Mouse (Mus musculus) neural tube, embryonic 11.5 days (tissue): ENCODE results near the gene Abhd10. TPM values are rescaled to one million over a fixed set of nuclear protein-coding genes. Genes with fewer than 3 reads are reported as not detected.

Experiments used
- ATAC-seq: fragments of 200-750 bp; cut with Nextera tagmentation; 2 replicates; pipeline ENCODE4 v1.8.0; 2017; ENCODE audit warnings: moderate number of reproducible peaks, mild to moderate bottlenecking, moderate TSS enrichment, moderate library complexity; ENCODE audit not compliant: insufficient read depth, low FRiP score, low TSS enrichment
- DNase-seq: peaks from one replicate; pipeline ENCODE4 v3.0.0-alpha.2; 2015; ENCODE audit warnings: low spot score
- H3K27ac ChIP-seq: fragments of 300-500 bp; sonication (generic); 2 replicates; pipeline ENCODE4 v1.5.1; 2014; ENCODE audit warnings: low read depth, mild to moderate bottlenecking, low read length
- H3K27me3 ChIP-seq: fragments of 300-500 bp; sonication (generic); 2 replicates; pipeline ENCODE4 v1.6.1; 2014; ENCODE audit warnings: mild to moderate bottlenecking, low read length, mixed read lengths; ENCODE audit not compliant: control insufficient read depth, insufficient read depth
- H3K36me3 ChIP-seq: fragments of 300-500 bp; sonication (generic); 2 replicates; pipeline ENCODE4 v1.6.1; 2014; ENCODE audit warnings: mild to moderate bottlenecking, low read length, moderate library complexity, mixed read lengths; ENCODE audit not compliant: control insufficient read depth, insufficient read depth
- H3K4me1 ChIP-seq: fragments of 300-500 bp; sonication (generic); 2 replicates; pipeline ENCODE4 v1.6.1; 2014; ENCODE audit warnings: low read length, mixed read lengths; ENCODE audit not compliant: control insufficient read depth, insufficient read depth
- H3K4me2 ChIP-seq: fragments of 300-500 bp; sonication (generic); 2 replicates; pipeline ENCODE4 v1.6.1; 2014; ENCODE audit warnings: low read depth, mild to moderate bottlenecking, moderate library complexity
- H3K4me3 ChIP-seq: fragments of 300-500 bp; sonication (generic); 2 replicates; pipeline ENCODE4 v1.5.1; 2014; ENCODE audit warnings: low read depth, low read length
- H3K9ac ChIP-seq: fragments of 300-500 bp; sonication (generic); 2 replicates; pipeline ENCODE4 v1.6.1; 2014; ENCODE audit warnings: mild to moderate bottlenecking, low read length
- H3K9me3 ChIP-seq: fragments of 300-500 bp; sonication (generic); 2 replicates; pipeline ENCODE4 v1.6.1; 2016; ENCODE audit warnings: low read length; ENCODE audit not compliant: control insufficient read depth
- WGBS: fragments of 180-500 bp; shearing (Covaris S2); extraction: QIAGEN DNeasy Blood & Tissue Kit; methylation state at CpG from one replicate; pipeline ENCODE4 v1.1.7; 2014; 5-methylcytosine and 5-hydroxymethylcytosine counted together
- polyA plus RNA-seq: library from polyadenylated mRNA; unstranded; fragments of >200 nt; fragmentation: Nextera tagmentation; extraction: Ambion mirVana; gene quantifications from 2 replicates; pipeline ENCODE4 v1.2.1, GENCODE M21; 2014

Gene Abhd10
- polyA plus RNA-seq, 1 experiment from 2014 or later: 43.2 TPM

DNA sequence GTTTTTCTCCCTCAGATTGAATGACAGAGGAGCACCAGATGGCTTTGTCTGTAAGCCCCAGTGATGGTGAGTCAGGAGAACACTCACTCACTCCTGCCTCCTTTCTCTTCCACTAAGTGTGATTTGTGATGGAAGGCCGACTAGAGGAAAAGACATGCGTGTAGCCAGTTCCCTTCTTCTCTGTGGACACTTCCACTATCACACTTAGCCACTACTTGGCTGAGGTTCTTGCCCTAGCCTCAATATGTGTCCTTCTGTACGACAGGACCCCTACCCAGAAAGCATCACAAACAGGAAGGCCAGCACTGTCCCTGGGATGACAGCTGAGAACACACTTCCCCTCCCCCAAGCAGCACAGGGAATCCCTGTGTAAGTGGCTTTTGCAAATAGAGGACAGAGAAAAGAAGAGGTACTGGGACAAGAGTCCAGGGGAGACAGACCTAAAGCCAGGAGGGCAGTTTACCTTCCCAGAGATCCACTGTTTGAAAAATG lies 20.2 kb downstream of the Abhd10 start:
- peak overlapping the region; percentile 95 for H3K27ac ChIP-seq
- H3K4me1 ChIP-seq: peaks cover 4% of the 10 kb centered on the region; the same call in 1 of the 2 replicates

DNA sequence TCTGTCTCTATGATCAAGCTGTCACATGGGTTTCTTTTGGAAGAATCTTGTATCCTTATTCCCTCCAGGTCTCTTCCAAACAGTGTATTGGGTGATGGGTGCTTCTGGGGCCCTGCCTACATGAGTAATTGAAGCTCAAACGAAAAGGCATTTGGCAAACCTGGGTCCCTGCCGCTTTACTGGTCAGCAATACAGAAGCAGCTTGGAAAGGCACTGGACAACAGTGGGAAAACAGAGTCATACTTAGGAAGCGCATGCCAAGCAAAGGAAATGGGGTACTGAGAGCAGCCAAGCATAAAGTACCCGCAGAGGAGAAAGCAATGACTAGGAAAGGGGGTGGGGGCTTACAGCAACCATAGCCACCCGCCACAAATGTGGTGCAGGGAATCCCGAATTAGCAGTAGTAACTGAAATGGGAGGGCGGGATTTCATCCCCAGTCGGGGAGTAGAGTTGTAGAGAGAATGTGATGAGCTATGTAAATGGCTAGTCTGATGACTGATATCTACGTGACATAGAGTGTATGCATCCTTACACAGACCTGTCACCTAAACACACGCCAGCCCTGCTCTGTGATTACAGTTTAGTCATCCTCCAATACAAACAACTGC lies 22.6 kb downstream of the Abhd10 start:
- no peak for ATAC-seq
- Histone ChIP-seq H3K27ac (no peak overlapping the region), H3K4me3 (no peak overlapping the region), H3K4me1 (no peaks in the 10 kb centered on the region; the same call in 1 of the 2 replicates), H3K36me3 (peaks cover 21% of the 10 kb centered on the region), H3K9ac (no peak overlapping the region), H3K4me2 (no peak overlapping the region), H3K27me3 (no peaks in the 10 kb centered on the region), H3K9me3 (no peaks in the 10 kb centered on the region)
- WGBS: 84% methylated on average over 10 of the region's 10 CpGs
- DNase-seq: no peak

More for the DNA sequence above, 20.2 kb downstream of the Abhd10 start:
- Histone ChIP-seq H3K36me3 (peaks cover 16% of the 10 kb centered on the region), H3K27me3 (no peaks in the 10 kb centered on the region), H3K9ac (peak overlapping the region; percentile 86), H3K4me3 (peak overlapping the region; percentile 72), H3K9me3 (no peaks in the 10 kb centered on the region), H3K4me2 (peak overlapping the region; percentile 57)
- ATAC-seq (no peak), DNase-seq (no peak)
- WGBS: 56% methylated on average over 3 of the region's 3 CpGs

DNA sequence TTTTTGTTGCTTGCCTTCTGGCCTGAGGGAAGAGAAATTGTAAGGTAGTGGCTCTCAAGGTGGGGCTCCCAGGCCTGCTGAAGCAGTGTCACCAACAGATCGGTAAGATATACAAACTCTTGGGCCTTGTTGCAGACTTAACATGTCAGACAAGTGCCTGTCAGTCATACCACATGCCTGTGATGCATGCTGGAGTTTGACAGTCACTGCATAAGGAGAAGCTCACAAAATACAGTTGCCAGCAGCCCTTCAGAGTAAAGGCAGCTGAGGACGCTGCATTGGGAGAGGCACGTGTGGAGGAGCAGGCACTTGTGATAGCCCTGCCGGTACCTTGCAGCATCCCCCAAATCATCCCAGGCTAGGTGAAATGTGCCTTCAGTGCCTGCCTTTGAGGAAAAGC lies 24.5 kb downstream of the Abhd10 start:
- H3K9me3 ChIP-seq: no peaks in the 10 kb centered on the region
- H3K4me2 ChIP-seq: no peak overlapping the region
- DNase-seq (no peak), ATAC-seq (no peak)
- no peaks in the 10 kb centered on the region for H3K27me3 ChIP-seq
- no peak overlapping the region for H3K27ac ChIP-seq
- 92% methylated on average over 4 of the region's 4 CpGs for WGBS
- peaks cover 21% of the 10 kb centered on the region for H3K36me3 ChIP-seq
- H3K9ac ChIP-seq: no peak overlapping the region
- no peaks in the 10 kb centered on the region; the same call in 1 of the 2 replicates for H3K4me1 ChIP-seq
- no peak overlapping the region for H3K4me3 ChIP-seq

DNA sequence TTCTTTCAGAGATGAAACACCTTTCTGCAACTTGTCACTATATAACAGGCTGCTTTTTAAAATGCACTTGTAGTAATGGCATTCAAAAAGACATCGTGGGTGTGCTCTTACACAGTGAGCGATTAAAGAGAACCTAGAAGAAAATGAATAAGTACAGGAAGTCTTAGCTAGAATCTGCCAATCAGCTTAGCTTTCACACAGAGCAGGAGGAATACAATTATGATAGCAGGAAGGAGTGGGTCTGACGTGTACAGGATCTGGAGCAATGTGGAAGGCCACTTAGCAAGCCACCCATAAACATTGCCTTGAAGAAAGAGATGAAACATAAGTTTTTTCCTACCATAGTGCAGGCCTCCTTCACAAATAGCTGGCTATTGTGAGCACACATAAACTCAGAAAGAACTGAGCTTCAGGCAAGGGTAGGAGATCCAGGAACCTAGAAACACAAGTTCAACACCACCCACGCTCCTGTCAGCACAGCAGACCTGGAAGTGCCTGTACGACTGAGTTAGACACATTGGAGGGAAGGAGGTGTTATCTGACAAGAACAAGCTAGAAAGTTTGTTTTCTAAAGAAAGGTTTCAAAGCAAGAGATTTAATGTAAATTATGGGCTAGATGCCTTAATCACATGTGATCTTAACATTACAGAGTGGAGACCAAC lies 28.1 kb downstream of the Abhd10 start:
- Histone ChIP-seq H3K4me2 (no peak overlapping the region), H3K36me3 (peaks cover 18% of the 10 kb centered on the region), H3K27me3 (no peaks in the 10 kb centered on the region), H3K4me1 (no peaks in the 10 kb centered on the region), H3K9me3 (no peaks in the 10 kb centered on the region), H3K9ac (no peak overlapping the region), H3K4me3 (no peak overlapping the region), H3K27ac (no peak overlapping the region)
- DNase-seq: no peak
- WGBS: 90% methylated on average over 5 of the region's 5 CpGs
- ATAC-seq: no peak

DNA sequence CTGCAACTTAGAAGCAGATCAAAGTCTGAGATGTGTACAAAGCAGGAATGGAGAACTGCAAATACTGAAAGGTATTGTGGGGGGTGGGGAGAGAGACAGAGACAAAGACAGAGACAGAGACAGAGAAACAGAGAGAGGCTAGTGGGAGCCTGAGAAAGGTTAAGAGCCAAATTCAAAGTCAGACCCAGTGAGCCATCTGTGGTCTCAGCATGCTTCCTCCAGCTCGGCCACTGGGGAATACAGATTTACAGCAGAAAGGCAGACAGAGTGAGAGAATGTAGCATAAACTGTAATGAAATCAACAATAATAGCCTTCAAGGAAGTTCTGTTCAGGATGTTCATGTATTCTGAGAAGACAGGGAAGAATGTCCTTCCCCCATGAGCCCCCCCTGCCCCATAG lies 28.9 kb downstream of the Abhd10 start:
- H3K27ac ChIP-seq: no peak overlapping the region
- DNase-seq (no peak), ATAC-seq (no peak)
- no peaks in the 10 kb centered on the region for H3K9me3 ChIP-seq
- WGBS: 78% methylated on average over 1 of the region's 1 CpGs
- no peaks in the 10 kb centered on the region for H3K27me3 ChIP-seq
- H3K4me2 ChIP-seq: no peak overlapping the region
- H3K9ac ChIP-seq: no peak overlapping the region
- H3K4me1 ChIP-seq: no peaks in the 10 kb centered on the region
- H3K36me3 ChIP-seq: peaks cover 16% of the 10 kb centered on the region
- no peak overlapping the region for H3K4me3 ChIP-seq

DNA sequence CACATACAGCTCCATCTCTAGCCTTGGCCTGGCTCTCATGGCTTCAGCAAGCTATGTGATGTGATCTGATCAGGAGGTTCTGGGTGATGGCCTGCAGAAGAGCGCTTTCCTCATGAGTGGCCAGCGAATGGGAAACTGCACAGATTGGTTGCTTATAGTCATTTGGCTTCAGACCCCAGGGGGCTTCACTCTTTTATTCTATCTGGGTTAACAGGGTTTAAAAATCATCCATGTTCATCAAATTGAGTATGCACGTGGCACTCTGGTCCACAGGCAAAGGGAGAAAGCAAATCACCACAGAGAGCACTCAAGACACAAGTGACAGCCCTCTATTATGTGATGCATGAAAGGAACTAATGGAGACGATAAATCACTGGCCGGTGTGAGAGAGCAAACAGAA lies 29.5 kb downstream of the Abhd10 start:
- DNase-seq (no peak), ATAC-seq (peak; percentile 56)
- Histone ChIP-seq H3K27me3 (no peaks in the 10 kb centered on the region), H3K27ac (no peak overlapping the region), H3K4me3 (no peak overlapping the region), H3K36me3 (peaks cover 10% of the 10 kb centered on the region), H3K4me1 (no peaks in the 10 kb centered on the region), H3K9me3 (no peaks in the 10 kb centered on the region), H3K9ac (no peak overlapping the region), H3K4me2 (no peak overlapping the region)
- 73% methylated on average over 5 of the region's 5 CpGs for WGBS

DNA sequence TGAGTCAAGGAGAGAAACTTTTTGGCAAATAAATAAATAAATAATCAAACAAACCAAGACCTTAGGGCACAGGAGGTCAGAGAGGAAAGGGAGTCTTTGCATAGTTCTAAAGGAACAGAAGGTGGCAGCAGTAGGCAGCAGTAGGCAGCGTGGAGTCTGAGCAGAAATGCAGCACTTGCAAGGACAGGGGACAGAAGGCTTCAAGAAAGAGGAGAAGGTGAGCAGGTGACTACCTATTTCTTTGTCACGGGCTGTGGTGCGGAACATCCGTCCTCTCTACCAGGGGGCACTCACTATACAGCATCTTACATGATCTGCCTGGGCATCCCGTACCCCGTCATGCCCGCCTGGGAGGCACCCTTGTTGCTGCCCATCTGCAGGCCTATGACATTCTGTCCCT lies 31.5 kb downstream of the Abhd10 start:
- Histone ChIP-seq H3K4me1 (no peaks in the 10 kb centered on the region), H3K36me3 (peaks cover 2% of the 10 kb centered on the region; the same call in 1 of the 2 replicates), H3K9me3 (no peaks in the 10 kb centered on the region), H3K27me3 (no peaks in the 10 kb centered on the region), H3K9ac (no peak overlapping the region), H3K4me3 (no peak overlapping the region), H3K4me2 (no peak overlapping the region), H3K27ac (no peak overlapping the region)
- no peak for DNase-seq
- no peak for ATAC-seq
- WGBS: 75% methylated on average over 7 of the region's 7 CpGs

DNA sequence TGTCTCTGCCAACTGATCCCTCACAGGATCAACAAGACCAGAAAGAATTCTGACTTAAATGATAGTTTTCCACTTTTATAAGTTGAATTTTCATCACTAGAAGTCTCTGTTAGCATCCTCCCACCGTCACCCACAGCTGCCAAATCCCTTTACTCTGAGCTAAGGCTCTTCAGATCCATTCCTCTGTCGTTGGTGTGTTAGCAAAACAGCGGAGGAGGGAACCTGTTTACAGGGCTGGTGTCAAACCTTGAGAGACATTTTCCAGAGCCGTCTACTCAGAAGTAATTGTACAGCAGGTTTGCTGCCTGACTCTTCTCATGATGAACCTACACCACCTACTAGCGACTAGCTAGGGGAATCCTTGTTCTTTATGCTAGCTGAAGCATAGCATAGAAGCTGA lies 43.5 kb downstream of the Abhd10 start:
- H3K4me3 ChIP-seq: no peak overlapping the region
- no peaks in the 10 kb centered on the region for H3K4me1 ChIP-seq
- no peaks in the 10 kb centered on the region for H3K36me3 ChIP-seq
- no peaks in the 10 kb centered on the region for H3K27me3 ChIP-seq
- DNase-seq (no peak), ATAC-seq (no peak)
- H3K4me2 ChIP-seq: no peak overlapping the region
- no peaks in the 10 kb centered on the region for H3K9me3 ChIP-seq
- no peak overlapping the region for H3K9ac ChIP-seq
- no peak overlapping the region for H3K27ac ChIP-seq
- WGBS: 76% methylated on average over 5 of the region's 5 CpGs

DNA sequence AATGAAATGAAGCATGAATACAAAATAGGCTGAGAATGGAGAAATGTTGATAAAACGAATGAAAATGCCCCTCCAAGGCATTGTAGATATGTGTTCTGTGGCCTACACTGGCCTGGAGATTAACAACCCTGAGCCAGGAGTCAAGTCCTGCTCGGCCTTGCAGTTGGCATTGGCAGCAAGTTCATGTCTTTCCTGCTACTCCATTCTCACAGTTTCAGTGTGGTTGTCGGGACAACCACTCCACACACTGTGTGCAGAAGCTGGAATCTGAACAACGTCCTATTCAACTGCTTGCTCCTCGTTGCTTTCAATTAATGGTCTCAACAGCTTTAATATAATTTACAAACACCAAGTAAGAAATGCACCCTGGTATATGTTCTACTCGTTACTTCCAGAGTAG lies 44.8 kb downstream of the Abhd10 start:
- Histone ChIP-seq H3K36me3 (no peaks in the 10 kb centered on the region), H3K27me3 (no peaks in the 10 kb centered on the region), H3K4me2 (no peak overlapping the region), H3K9ac (no peak overlapping the region), H3K4me3 (no peak overlapping the region), H3K4me1 (no peaks in the 10 kb centered on the region), H3K9me3 (no peaks in the 10 kb centered on the region), H3K27ac (no peak overlapping the region)
- WGBS: 69% methylated on average over 6 of the region's 6 CpGs
- DNase-seq (no peak), ATAC-seq (no peak)
